Mouse (Mus musculus) left cerebral cortex, adult 11 months (tissue): ENCODE results near the gene Btn2a2.

Experiments used
- DNase-seq: peaks from one replicate; pipeline ENCODE4 v3.0.0; 2022; ENCODE audit warnings: low spot score

The Btn2a2 gene

DNA sequence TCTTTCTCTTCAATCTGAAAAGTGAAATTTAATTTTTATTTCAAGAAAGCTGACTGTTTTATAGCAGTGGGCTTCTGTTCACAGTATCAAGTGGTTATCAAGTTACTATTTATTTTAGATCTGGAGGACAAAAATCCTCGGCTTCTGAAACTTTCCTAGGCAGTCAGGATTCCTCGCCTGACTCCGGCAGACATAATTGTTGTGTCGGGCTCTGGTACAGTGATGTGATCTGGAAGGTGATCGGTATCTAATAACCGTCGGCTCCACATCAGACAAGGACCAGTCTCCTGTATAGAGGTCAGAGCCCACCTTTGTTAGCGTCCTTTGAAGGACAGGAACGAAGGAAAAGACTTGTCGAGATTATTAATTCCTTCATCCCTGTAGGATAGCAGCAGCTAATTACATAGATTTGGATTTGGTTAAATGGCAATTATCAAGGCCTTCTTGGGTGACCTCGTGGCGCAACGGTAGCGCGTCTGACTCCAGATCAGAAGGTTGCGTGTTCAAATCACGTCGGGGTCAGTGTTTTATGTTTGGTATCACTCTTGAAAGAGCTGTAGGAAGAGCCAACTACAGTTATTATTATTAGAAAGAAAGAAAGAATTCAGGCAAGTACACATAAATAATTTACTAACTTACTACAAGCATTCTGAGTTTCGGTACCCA is 9.1 kb upstream of the Btn2a2 start:
- no peak for DNase-seq

DNA sequence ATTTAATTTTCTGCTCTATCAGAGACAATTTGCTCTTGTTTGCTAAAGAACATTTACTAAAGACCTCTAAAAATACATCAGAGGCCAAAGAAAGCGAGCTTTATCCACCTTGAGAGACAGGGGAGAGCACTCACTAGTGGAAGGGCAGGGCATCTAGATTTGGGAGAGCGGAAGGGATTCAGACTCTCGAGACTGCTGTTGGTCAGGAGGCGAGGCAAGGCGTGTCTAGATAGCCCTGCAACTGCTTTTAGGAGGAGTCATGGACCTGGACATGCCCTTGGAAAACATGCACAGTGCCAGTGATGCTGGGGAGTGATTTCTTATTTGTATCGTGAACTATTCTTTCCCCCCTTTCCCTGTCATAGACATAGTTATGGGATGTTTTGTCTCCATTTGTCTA is 6.9 kb upstream of the Btn2a2 start:
- DNase-seq, result no peak

- DNase-seq, result no peak
These were observed 3.3 kb upstream of the Btn2a2 start for GRCm38 (mm10) chr13:23491990-23492389.

DNA sequence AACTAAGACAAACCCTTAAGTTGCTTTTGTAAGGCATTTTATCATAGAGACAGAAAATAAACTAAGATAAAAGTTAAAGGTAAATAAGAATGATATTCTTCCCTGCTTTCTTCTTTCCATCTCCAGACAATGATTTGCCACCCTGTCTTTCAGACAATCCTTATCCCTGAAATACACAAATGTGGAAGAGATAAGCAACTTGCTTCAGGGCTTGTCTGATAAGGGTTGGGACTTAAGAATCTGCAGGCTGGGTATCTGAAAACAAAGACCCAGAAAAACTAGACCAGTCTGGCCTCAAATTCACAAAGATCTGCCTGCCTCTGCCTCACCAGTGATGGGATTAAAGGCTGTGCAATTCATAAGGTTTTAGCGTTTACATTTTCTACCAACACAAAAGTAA is 2.6 kb upstream of the Btn2a2 start:
- no peak for DNase-seq

- DNase-seq, result no peak
These were observed 2.2 kb upstream of the Btn2a2 start for GRCm38 (mm10) chr13:23490863-23491262.

DNA sequence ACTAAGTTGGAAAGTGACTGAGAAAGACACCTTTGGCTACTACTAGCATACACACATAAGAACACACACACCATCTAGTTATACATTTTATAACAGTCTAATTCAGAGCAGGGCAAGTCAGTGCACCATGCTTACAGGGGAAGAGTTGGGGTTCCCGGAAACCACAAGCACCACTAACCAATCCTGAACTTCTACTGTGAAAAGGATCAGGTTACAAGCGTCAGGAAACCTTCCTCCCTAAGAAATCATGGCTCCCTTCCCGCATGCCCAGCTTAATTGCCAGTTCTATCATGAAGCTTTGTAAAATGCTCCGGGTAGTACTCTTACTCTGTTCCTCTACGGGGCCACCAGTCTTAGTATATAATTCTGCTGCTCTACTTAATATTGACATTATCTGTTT is 3.4 kb downstream of the Btn2a2 start:
- no peak for DNase-seq

- no peak for DNase-seq
These were observed 5.5 kb downstream of the Btn2a2 start for GRCm38 (mm10) chr13:23483153-23483552.

GRCm38 (mm10) chr13:23475658-23476057 is 13.0 kb downstream of the Btn2a2 start:
- no peak for DNase-seq

DNA sequence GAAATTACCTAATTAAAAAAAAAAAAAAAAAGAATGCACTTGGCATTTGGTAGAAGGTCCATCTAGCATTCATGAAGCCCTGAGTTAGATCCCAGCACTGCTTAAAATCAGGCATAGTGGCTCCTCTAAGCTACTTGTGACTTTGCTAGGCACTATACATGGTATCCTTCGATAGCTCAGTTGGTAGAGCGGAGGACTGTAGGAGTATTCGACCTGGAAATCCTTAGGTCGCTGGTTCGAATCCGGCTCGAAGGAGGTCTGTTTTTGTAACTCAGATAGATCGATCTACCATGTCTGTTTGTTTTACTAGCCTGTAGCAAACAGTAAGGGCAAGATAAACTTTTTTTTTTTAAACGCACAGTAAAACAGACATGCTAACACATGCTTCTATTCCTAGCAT is 21.7 kb downstream of the Btn2a2 start:
- no peak for DNase-seq

GRCm38 (mm10) chr13:23466306-23466705 is 22.4 kb downstream of the Btn2a2 start:
- no peak for DNase-seq

GRCm38 (mm10) chr13:23465600-23466109 is 23.0 kb downstream of the Btn2a2 start, which contains the start of gene Btn1a1:
Gene Btn1a1 (minus strand): TSS chr13:23465901.
- DNase-seq, result no peak

- no peak for DNase-seq
These were observed 23.8 kb downstream of the Btn2a2 start for GRCm38 (mm10) chr13:23464841-23465366.

DNA sequence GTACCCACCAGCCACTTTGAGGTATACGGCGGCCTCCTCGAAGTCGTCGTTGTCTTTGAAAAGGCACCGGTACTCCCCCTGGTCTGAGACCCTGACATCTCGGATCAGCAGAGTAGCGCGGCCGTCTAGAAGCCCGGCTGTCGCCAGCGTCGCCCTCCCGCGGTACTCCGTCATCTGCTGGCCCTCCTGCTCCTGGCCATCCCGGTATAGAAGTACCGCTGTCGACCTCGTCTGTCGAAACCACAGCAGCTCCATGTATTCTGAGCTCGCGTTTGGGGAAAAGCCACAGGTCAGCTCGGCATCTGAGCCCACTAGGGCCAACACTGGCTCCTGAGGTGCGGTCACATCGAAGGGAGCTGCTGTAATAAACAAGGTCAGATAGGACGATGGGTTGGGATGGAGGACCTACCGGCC is 24.4 kb downstream of the Btn2a2 start:
- no peak for DNase-seq

DNA sequence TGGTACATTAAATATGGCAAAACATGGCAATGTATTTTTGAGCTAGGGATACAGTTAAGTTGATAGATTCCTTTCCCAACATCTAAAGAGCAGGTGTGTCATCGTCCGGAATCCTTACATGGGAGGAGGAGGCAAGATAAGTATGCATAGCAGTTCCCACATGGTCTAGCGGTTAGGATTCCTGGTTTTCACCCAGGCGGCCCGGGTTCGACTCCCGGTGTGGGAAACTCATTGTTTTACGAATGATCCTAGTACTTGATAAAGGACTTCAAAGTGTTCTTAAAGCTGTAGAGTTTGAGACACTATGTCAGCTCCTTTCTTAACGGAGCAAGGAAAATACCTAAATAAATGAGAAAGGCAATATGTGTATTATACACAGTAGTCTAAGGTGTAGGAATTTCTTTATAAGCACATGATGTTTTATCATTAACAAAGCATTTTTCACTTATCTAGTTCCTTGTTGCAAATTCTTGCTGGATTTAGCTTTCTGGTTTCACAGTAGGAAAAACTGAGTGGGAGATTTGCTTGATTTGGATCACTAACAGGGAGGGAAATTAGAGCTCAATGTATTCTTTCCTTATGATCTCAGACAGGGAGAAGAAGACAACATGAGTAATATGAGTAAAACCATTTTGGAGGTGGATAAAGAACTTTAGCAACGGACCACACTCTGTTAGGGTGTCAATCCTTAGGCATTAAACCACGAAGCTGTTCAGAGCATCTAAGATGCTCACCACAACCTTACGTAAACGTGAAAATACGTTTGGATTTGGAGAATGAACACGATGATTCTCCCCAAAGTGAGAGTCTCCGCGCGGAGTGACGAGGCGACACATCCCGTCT is 25.1 kb downstream of the Btn2a2 start:
- peak; percentile 62 for DNase-seq

DNA sequence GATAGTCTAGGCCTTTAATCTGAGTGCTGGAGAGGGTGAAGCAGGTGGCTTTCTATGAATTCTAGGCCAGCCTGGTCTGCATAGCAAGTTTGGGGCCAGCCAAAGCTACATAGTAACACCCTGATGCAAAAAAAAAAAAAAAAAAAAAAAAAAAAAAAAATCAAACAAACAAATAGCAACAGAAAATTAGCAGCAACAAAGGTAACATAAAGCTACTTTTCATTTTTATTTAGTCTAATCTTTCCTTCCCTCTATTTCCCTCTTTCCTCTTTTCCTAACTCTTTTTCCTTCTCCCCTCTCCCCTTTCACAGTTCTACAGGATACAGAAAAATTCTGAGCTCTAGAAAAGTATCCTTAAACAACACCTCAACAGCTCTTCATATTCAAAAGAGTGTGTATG is 26.0 kb downstream of the Btn2a2 start:
- DNase-seq, result no peak

GRCm38 (mm10) chr13:23462063-23462462 is 26.6 kb downstream of the Btn2a2 start:
- DNase-seq, result no peak

DNA sequence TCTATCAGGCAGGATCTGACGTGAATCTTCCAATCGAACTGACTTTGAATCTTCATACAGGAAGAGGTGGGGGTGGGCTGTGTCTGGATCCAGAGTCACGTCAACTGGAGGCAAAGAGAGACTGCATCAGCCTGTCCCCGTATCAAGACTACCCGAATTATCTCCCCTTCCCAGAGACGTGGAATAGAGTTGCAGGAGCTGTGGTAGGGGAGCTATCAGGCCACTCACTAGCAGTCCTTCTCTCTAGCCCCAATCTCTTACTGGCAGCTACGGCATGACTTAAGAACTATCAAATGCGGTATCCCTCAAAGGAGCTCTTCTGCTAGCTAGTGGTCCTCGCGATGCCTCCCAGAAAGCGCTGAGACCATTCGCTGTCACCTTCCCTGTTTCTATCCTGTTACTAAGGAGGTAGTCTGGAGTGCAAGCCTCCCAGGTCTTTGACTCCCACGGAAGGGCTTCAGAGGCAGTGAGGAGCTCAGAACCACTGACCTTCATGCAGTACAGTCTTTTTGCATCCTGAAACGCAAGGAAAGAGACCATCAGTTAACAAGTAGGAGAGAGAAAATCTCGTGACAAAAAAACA is 29.3 kb downstream of the Btn2a2 start:
- no peak for DNase-seq

DNA sequence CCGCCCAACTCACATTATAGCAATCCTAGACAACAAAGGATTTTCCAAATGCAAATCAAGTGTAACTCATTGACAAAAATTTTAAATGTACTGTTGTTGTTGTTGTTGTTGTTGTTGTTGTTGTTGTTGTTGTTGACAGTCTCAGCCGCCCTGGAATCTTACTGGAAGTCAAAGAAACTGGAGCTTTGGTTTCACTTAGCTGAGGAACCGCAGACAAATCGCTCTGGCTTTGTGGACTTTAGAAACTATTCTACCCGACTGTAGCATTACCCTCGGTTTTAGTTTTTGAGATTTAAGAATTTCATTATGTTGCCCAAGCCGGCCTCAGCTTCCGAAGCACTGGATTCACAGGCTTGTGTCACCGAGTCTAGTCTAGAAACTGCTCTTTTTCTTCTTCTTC is 34.7 kb downstream of the Btn2a2 start:
- no peak for DNase-seq

DNA sequence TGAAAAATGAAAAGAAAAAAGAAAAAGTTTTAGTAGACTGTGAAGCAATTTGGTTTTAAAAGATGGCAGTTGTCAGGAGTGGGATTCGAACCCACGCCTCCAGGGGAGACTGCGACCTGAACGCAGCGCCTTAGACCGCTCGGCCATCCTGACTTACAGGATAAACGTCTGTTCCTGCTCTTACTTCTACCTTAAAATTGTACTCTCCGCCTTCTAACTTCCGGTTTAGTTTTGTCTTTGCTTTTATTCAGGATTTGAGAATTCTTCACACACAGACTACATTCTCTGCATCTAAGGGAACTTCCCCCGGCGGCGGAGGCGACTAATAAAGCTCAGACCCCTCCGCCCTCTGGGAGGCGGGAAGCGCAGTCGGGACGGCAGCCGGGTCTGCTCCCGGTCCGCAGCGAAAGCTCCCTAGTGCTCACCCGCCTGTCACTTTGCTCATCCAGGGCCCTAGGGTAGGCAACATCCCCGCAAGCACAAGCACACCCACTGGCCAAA is 35.2 kb downstream of the Btn2a2 start:
- DNase-seq, result no peak

GRCm38 (mm10) chr13:23450398-23450797 is 38.3 kb downstream of the Btn2a2 start:
- DNase-seq, result peak; percentile 75

DNA sequence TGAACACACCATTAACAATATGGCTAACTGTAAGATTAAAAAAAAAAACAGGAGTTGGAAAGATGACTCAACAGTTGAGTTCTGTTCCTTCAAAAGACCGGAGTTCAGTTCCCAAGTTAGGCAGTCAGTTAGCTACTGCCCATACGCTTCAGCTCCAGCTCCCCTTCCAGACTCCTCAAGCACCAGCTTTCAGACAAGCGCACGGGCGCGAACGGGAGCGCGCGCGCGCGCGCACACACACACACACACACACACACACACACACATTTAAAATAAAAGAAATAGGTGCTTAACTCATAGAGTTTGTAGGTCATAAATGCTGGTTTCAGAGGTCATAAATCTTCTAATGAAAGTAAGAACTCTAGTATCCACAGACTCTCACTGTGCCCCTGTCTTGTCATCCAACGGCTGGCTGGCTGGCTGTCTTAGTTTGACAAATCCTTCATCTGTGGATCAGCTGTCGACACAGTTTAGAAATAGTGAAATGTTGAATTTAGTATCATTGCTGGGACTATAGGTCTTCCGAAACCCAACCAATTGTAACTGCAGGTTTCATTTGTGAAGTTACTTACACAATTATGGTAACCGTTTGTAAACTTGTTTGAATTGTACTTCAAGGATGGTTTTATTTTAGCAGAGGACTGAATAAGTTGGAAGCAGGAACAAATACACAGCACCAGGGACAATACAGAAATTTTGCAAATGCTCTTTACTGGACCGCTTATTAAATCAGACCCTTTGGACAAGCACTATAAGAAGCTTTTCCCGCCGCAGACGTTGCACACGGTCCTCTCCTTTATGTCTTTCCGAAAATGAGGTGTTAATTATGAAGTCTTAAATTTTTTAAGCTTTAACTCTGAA is 39.2 kb downstream of the Btn2a2 start:
- DNase-seq, result no peak

DNA sequence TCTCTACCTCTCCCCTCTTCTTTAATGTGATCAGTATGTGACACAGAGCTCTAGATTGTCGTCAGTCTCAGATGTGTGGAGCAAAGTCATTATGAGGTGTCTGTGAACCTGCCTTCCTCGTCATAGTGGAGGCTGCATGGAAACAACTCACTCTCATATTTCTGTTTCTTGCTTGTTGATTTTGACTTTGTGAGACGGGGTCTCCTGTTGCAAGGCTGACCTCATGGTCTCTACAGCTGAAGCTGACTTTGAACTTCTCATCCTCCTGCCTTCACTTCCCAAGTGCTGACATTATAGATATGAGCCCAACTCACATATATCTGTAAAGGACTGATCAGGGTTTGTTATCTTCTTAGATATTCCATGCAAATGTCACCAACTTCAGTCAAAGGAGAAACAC is 39.9 kb downstream of the Btn2a2 start:
- DNase-seq, result no peak
